Mouse (Mus musculus) mouse embryonic stem cell (cell line): ENCODE measurements around the gene Zkscan17.

Experiments used
- in situ Hi-C, 2 experiments: fragments of 300-500 bp; cut with MboI; formaldehyde crosslinking; loops; 1 replicate in 1 of 2; 3 replicates in 1 of 2; pipeline ENCODE4 v1.14.3; 2019 to 2020; ENCODE audit warnings: low sequenced_read_pairs in 2 of 2, low pct_unique_long_range_greater_than_20kb in 1 of 2, mixed read lengths in 1 of 2; ENCODE audit not compliant: unreplicated experiment in 1 of 2

Gene Zkscan17

GRCm38 (mm10) chr11:59483212-59483611, 43.3 kb downstream of the Zkscan17 start:
- in situ Hi-C loops = loop anchor here (5.0 to 25.0 kb wide), 2 partner anchors 181 to 396 kb away; no protein-coding TSS in a partner anchor

- in situ Hi-C loops = loop anchor here in 1 of 2 experiments (25.0 kb wide), 1 partner anchor 390 kb away; no protein-coding TSS in a partner anchor
Measured at GRCm38 (mm10) chr11:59477240-59477639, 49.3 kb downstream of the Zkscan17 start.

DNA sequence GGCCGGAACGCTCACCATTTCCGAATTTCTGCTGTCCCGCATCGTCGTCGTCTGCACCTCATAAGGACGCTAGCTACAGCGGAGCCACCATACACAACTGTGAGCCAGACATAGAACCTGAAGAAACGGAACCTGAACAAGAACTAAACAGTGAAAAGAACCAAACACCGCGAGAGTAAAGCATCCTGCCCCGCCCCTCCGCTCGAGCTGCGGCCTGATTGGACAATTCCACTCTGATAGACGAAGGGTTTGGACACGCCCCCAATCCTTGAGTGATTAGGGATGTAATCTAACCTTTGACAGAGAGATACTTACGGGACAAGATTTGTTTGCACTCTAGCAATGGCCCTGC, 54.2 kb downstream of the Zkscan17 start, which contains the start of gene Zfp867:
Gene Zfp867, minus strand, starts transcription at position 149 of the 352 bp plus-strand sequence.
- in situ Hi-C loops = no loop called here

DNA sequence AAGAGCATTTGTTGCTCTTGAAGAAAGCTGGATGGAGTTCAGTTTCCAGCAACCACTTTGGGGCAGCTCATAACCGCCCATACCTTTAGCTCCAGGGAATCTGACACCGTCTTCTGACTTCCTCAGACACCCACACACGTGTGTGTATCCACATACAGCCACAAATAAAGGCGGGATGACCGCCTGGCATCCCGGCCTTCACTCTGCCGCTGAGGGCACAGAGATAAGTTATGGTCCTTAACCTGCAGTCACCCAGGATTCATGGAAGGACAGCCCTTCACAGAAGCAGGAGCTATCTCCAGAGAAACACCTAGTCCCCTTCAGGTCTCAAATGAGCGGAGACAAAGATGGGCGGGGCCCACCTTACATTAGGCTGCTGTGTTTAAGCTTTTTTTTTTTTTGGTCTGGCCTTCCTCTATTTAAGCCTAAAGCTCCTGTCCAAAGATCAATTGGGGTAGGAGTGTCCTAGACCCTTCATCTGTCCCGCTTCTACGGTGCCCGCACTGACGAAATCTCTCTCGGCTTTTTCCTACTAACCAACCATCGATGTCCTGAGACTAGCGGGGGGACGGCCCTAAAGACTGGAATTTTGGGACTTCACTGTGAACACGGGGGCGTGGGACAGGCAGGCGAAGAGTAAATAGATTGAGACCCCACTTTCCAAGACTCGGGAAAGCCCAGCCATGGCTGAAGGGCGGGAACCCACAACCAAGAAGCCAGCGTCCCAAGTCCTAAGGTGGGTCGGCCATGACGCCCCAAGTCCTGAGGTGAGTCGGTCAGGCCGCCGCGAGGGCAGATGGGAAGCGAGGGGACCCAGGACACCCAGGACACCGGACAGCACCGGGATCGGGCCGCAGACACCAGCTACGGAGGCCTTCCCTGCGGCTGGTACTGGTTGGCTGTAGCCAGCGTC, 54.9 kb downstream of the Zkscan17 start:
- in situ Hi-C loops = no loop called here

DNA sequence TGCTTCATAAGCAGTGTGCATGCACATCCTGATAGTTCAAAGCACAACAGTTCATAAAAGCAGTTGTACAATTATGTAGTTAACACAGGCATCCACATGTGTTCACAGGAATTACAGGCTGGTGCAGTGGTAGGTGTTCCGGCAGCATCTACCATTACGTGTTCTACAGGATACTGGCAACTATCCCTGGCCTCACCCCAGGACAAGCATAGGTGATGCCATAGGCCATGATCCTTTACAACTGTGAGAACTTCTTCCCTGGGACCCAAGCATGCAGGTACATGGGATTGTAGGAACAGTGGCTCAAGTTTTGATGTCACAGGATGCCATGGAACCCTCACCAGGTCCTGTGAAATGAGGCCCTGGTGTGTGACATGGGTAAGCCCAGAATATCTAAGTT, 66.1 kb downstream of the Zkscan17 start:
- in situ Hi-C loops = no loop called here

DNA sequence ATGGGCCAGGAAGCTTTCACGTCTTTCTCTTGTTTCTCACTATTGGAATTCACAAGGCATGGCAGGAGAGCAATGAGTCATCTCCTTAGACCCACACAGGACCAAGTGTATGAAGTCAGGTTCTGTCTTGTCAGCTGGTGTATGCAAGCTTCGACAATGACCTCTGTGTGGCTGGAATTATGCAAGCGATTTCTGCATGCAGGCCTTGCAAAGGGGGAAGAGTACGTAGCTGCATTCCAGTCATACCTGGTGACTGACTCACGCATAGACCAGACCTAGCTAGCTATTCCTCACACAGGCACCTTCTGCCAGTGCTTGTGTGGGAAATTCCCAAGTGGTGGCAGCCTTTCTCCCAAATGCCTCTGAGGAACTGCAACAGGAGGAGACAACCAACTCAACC, 67.6 kb downstream of the Zkscan17 start:
- in situ Hi-C loops = no loop called here

DNA sequence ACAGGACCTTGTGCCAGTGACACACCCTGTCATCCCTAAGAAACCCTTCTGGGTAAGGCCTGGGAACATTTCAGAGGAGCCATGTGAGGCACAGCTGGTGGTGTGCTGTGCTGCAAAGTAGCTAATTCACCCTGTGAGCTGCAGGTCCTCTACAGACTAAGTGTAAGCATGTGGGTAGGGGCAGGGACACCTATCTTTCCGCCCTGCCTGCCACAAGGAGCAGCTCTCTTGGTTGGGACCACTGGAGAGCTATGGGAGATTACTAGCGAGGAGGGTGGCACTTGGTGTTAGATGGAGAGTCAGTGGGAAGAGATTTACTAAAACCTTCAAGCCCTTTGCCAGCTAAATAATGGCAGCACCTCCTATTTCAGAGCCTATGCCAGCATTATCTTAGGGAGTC, 69.7 kb downstream of the Zkscan17 start:
- in situ Hi-C loops = no loop called here

DNA sequence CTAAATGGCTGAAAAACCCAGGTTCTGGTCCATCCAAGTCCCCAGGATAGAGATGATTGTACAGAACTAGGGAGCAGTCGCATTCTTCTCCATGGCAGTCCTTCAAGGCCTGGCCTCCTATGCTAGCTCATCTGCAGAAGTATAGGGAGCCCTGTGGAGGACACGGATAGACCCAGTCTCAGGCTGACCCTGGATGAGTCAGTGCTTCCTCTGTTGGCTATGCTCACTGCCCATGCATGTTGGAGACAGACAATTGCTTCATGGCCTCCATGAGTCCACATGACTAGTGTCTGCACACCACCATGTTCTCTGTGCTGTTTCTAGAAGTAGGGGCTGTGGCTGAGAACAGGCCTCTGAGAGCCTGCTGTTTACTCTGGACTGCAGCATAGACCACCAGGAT, 70.2 kb downstream of the Zkscan17 start:
- in situ Hi-C loops = no loop called here

- in situ Hi-C loops = no loop called here
Measured at GRCm38 (mm10) chr11:59451086-59451485, 75.5 kb downstream of the Zkscan17 start, which contains the start of gene Snap47. Snap47 (minus strand) TSS chr11:59451186.

DNA sequence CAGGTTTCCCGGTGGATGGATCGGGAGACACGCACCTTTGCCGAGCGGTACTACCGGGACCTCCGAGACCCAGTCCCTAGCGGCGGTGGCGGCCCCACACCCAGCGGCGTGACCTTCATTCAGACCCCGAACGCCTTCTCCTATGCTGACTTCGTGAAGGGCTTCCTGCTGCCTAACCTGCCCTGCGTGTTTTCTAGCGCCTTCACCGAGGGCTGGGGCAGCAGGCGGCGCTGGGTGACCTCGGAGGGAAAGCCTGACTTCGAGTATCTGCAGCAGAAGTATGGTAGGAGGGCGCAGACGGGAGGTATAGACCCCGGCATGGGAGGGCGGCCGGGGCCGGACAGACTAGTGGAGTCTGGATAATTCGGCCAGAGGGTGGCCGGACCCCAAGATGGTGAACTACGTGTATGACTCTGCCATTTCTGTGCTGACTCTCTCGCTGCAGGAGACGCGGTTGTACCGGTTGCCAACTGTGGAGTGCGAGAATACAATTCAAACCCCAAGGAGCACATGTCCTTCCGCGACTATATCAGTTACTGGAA, 76.2 kb downstream of the Zkscan17 start:
- in situ Hi-C loops = no loop called here

DNA sequence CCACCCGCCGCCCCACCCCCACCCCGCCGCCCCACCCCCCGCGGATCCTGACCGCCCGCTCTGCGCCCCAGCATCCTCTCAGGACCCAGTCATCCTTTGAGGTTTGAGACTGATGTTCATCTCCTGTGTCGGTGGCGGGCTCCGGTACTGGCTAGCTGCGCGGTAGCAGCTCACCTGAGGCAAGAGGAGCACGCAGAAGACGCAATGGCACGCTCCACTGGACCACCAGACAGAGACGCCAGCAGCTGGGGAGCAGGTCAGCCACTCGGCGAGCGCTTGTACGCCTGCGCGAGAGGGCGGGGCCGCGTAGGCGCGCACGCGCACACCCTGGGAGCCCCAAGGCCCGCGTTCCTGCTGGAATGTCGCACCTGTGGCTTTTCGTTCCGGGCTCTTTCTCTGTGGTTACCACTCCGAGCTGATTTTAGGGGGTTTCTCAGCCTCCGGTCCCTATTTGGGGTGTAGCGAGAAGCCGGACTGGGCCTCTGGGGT, 76.8 kb downstream of the Zkscan17 start, which contains the start of gene Jmjd4:
Gene Jmjd4, plus strand, starts transcription at position 305 of the 489 bp plus-strand sequence.
- in situ Hi-C loops = no loop called here

DNA sequence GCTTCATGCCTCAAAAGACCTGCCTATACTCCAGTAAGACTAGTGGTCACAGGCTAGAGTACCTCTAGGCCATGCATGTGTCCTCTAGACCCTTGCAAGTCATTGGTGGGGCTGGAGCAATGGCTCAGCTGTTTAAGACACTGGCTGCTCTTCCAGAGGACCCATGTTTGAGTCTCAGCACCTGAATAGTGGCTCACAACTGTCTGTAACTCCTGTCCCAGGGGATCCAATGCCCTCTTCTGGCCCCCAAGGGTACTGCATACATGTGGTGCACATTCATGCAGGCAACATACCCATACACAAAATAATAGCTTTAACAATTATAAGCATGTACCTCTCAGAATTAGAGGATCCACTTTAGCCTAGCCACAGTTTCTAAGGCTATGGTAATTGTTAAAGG, 83.4 kb downstream of the Zkscan17 start:
- in situ Hi-C loops = no loop called here

DNA sequence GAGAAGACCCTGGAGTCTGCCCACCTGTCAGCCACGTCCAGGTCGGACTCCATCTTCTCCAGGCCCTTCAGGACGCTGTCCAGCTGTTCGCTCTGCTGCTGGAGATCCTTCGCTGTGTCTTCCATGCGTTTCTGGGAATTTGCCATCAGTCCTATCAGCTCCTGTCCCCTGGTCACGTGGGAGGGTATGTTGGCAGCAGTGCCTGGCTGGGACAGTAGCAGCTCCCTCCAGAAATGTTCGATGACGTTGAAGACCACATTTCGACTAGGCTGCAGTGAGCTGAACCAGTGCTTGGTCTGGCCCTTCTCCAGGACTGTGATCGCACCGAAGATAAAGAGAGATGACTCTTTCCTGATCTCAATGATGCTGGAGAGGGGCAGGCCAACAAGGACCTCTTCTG, 88.6 kb downstream of the Zkscan17 start:
- in situ Hi-C loops = no loop called here
